In genomic region chr10:126511511-126511910, GRCm38 (mm10) we compare ENCODE assay signal across 10 mouse cellular contexts.
DNase-seq lines count a peak whose midpoint lies in the region; ATAC-seq and TF ChIP-seq lines count a peak whose summit lies in the region.
"Had no signal": no experiment of that assay in that cellular context is flagged by ENCODE, and none has a peak within 500 bp of the region (broad histone marks: within the 10 kb centered on the region; RNA-seq: fewer than 3 reads in every experiment).

No protein-coding gene starts in this region.

- no peak overlapping the region for H3K9ac ChIP-seq in midbrain, embryonic 16.5 days (ENCODE audit: low read depth, low read length)
- H3K9ac ChIP-seq in forebrain, embryonic 12.5 days: no peak overlapping the region
- H3K9ac ChIP-seq: heart, embryonic 13.5 days; stomach, embryonic 15.5 days had no signal

- no peak for ATAC-seq in cerebellum, adult (ENCODE audit: insufficient number of reproducible peaks, low FRiP score, low TSS enrichment)
- ATAC-seq in midbrain, embryonic 16.5 days: no peak
- ATAC-seq in forebrain, embryonic 12.5 days (ENCODE audit: low FRiP score): no peak

- no peak overlapping the region for H3K4me2 ChIP-seq in midbrain, embryonic 16.5 days (ENCODE audit: low read length)
- no peak overlapping the region for H3K4me2 ChIP-seq in forebrain, embryonic 12.5 days
- H3K4me2 ChIP-seq: heart, embryonic 13.5 days; stomach, embryonic 15.5 days had no signal

- 96% methylated on average over 10 of the region's 10 CpGs for WGBS in lung, adult 2 months
- whole genome bisulfite sequencing in midbrain, embryonic 16.5 days: 95% methylated on average over 10 of the region's 10 CpGs
- WGBS in forebrain, embryonic 12.5 days: 92% methylated on average over 10 of the region's 10 CpGs

- H3K9me3 ChIP-seq in midbrain, embryonic 16.5 days (replicated peaks; ENCODE audit: control insufficient read depth, low read length, poor library complexity, severe bottlenecking): no peaks in the 10 kb centered on the region
- no peaks in the 10 kb centered on the region for H3K9me3 ChIP-seq in forebrain, embryonic 12.5 days
- H3K9me3 ChIP-seq: heart, embryonic 13.5 days; stomach, embryonic 15.5 days had no signal

- no peak for TF ChIP-seq POLR2A in lung, adult 2 months (IDR thresholded peaks at IDR 0.05; ENCODE audit: borderline replicate concordance, extremely low read depth, low read depth, low read length)

- peak; percentile 73 for DNase-seq in cerebellum, adult 11 months
- DNase-seq in cerebellum, postnatal 36 days: peak; percentile 83 to 85
- peak; percentile 94 for DNase-seq in kidney, postnatal 14 days
- DNase-seq in lung, adult 2 months: peak; percentile 94
- DNase-seq in testis, postnatal 14 days (ENCODE audit: low spot score): peak; percentile 94

- TF ChIP-seq CTCF in lung, adult 2 months (IDR thresholded peaks at IDR 0.05; ENCODE audit: insufficient read depth, low read length): no peak

- H3K4me3 ChIP-seq in lung, adult 2 months (replicated peaks; ENCODE audit: extremely low read depth, low read depth, low read length): no peak overlapping the region
- H3K4me3 ChIP-seq in midbrain, embryonic 16.5 days (ENCODE audit: low read depth, low read length): no peak overlapping the region
- H3K4me3 ChIP-seq in forebrain, embryonic 12.5 days (replicated peaks): no peak overlapping the region
- H3K4me3 ChIP-seq: heart, embryonic 13.5 days; stomach, embryonic 15.5 days had no signal

- H3K4me1 ChIP-seq in lung, adult 2 months (ENCODE audit: control insufficient read depth, insufficient read depth, low read length): no peaks in the 10 kb centered on the region
- no peaks in the 10 kb centered on the region for H3K4me1 ChIP-seq in midbrain, embryonic 16.5 days (ENCODE audit: control insufficient read depth, insufficient read depth, low read length)
- H3K4me1 ChIP-seq in forebrain, embryonic 12.5 days: no peaks in the 10 kb centered on the region
- H3K4me1 ChIP-seq: heart, embryonic 13.5 days; stomach, embryonic 15.5 days had no signal

- no peaks in the 10 kb centered on the region for H3K36me3 ChIP-seq in midbrain, embryonic 16.5 days (ENCODE audit: control insufficient read depth, insufficient read depth, low read length)
- H3K36me3 ChIP-seq in forebrain, embryonic 12.5 days (replicated peaks): no peaks in the 10 kb centered on the region
- H3K36me3 ChIP-seq: heart, embryonic 13.5 days; stomach, embryonic 15.5 days had no signal

- H3K27me3 ChIP-seq in midbrain, embryonic 16.5 days (ENCODE audit: control insufficient read depth, insufficient read depth, low read depth, low read length): no peaks in the 10 kb centered on the region
- H3K27me3 ChIP-seq in forebrain, embryonic 12.5 days: no peaks in the 10 kb centered on the region
- H3K27me3 ChIP-seq: heart, embryonic 13.5 days; stomach, embryonic 15.5 days had no signal

- no peak overlapping the region for H3K27ac ChIP-seq in midbrain, embryonic 16.5 days (ENCODE audit: low read length)
- no peak overlapping the region for H3K27ac ChIP-seq in forebrain, embryonic 12.5 days
- H3K27ac ChIP-seq: heart, embryonic 13.5 days; stomach, embryonic 15.5 days had no signal
